Mouse (Mus musculus): Measurements from ENCODE around the gene Mrps25.

DNA sequence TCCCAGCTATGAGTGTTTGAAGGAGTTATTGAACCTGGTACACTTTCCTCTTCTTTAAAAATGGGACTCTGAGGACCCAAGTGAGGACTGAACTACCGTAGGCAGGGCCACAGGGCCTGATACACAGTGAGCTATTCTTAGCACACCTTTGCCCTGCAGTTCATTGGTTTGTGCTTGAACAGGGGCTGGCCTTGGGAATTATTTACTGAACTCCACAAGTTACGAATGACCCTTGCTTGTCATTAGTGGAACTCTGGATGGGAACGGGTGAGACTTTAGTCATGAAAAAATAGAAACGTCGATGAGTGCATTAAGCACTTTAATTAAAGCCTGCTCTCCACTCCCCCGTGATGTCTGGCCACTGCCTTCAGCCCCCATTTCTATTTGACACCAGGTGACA is 37.8 kb upstream of the Mrps25 start:
- TF ChIP-seq CTCF (IDR thresholded peaks at IDR 0.05; ENCODE audit: borderline replicate concordance, insufficient read depth, low read length) (no peak), POLR2A (IDR thresholded peaks at IDR 0.05; ENCODE audit: low read depth, low read length) (no peak)
